Mouse (Mus musculus) embryo, embryonic 10 days (tissue): ENCODE measurements around the gene Gm379.

Source experiments
- DNase-seq: peaks from one replicate; pipeline ENCODE4 v3.0.0-alpha.2; 2015; ENCODE audit warnings: low spot score

Gene Gm379

GRCm38 (mm10) chrX:108664885-108665284 lies at the start of gene Gm379:
Gene Gm379, minus strand, starts transcription at chrX:108664891.
- DNase-seq: no peak

DNA sequence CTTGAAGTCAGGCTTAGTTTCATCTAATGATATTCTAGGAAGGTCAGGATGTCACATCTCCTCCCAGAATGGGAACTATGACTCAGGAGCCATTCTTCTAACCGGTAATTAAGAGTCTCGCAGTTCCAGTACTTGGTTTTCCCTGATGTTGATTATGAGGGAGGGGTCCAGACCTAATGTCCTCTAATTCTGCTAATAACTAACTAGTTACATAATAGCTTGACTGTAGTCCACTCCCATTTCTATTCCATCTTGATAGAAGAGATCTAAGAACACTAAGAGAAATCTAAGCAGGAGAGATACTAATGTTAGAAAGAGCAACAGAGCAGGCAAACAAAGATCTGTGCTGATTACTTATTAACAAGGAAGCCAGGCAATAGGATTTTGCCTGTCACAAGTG lies 39.6 kb upstream of the Gm379 start:
- no peak for DNase-seq

DNA sequence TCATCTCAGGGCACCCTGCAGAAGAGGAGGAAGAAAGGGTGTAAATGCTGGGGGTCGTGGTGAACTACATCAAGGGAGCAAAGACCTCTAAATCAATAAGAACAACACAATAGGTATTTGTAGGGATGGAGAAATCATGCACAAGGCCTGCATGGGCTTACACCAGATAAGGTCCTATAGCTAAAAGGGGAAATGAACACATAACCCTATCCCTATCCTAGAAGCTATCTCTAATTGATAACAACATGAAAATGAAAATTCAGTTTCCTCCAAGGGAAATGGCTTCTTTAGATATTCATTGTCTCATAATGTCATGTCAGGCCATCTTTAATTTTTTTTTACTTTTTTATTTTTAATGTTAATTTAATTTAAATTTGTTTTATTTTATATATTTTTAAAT lies 4.2 kb upstream of the Gm379 start:
- no peak for DNase-seq

GRCm38 (mm10) chrX:108621991-108622390 lies 42.7 kb downstream of the Gm379 start:
- DNase-seq: no peak

DNA sequence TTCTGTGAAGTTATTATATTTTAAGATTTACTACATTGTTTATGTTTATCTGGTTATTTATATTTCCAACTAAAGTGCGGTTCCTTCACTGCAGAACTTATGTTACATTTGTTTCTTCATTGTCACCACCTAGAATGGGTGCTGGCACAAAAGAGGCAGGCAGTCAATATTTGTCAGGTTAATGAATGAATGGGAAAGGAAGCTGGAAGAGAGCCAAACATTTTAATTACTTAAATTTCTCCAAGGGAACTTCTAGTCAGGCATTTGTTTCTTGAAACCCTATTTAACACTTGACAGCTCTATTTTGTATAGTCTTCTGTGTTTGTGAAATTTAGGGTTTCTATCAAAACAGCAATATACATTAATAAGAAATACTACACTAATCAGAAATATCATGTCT lies 43.8 kb downstream of the Gm379 start:
- DNase-seq: no peak
